8 mouse cellular contexts compared by ENCODE assay signal in the genomic region with DNA sequence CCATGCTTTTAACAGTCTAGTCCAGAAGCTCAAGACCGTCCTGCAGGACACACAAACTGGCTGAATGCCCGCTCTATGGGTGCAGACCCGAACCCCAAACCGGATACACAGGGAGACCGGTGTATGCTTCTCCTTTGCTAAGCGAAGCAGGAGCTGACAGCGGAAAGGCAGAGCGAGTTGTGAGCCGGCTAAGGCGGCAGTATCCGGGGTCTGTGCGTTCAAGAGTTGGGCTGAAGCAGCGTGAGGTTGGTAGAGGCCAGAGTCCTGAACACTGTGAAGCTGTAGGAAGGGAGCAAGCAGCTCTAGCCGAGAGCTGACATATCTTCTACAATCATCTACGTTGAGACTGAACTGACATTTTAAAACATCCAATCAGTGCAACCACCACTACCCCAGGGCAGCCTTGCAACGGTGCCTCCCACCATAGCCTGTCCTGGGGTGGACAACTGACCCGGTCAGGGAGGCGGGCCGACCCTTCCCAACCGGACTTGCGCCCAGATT. TPM values are rescaled to one million over a fixed set of nuclear protein-coding genes. Genes with fewer than 3 reads are reported as not detected.
DNase-seq lines count a peak whose midpoint lies in the region; ATAC-seq and TF ChIP-seq lines count a peak whose summit lies in the region.

No protein-coding gene starts in this region.

- H3K9ac ChIP-seq in neural tube, embryonic 11.5 days (ENCODE audit: low read length), result peak overlapping the region; percentile 74
- peak overlapping the region; percentile 69 for H3K9ac ChIP-seq in forebrain, embryonic 15.5 days (replicated peaks)
- H3K9ac ChIP-seq in midbrain, embryonic 12.5 days (replicated peaks), result peak overlapping the region; percentile 67

- peak; percentile 51 for DNase-seq in adrenal gland, postnatal 14 days
- DNase-seq in adrenal gland, postnatal 25 days, result no peak
- no peak for DNase-seq in neural tube, embryonic 11.5 days (ENCODE audit: low spot score)
- DNase-seq in neural tube, embryonic 10.5 days (ENCODE audit: extremely low spot score, low spot score), result no peak
- no peak for DNase-seq in limb, embryonic 10.5 days (ENCODE audit: low spot score)
- peak; percentile 64 for DNase-seq in thymus, adult 2 months

- H3K4me1 ChIP-seq in neural tube, embryonic 11.5 days (ENCODE audit: control insufficient read depth, insufficient read depth, low read length), result peaks cover 12% of the 10 kb centered on the region; the same call in 1 of the 2 replicates
- peaks cover 14% of the 10 kb centered on the region for H3K4me1 ChIP-seq in forebrain, embryonic 15.5 days
- H3K4me1 ChIP-seq in limb, embryonic 10.5 days, result peaks cover 20% of the 10 kb centered on the region
- H3K4me1 ChIP-seq in midbrain, embryonic 12.5 days, result peaks cover 14% of the 10 kb centered on the region
- H3K4me1 ChIP-seq in thymus, adult 2 months (replicated peaks; ENCODE audit: control insufficient read depth, insufficient read depth, low read length), result peaks cover 4% of the 10 kb centered on the region

- peak overlapping the region; percentile 86 for H3K4me2 ChIP-seq in neural tube, embryonic 11.5 days (ENCODE audit: low read depth)
- peak overlapping the region; percentile 92 for H3K4me2 ChIP-seq in forebrain, embryonic 15.5 days (replicated peaks)
- H3K4me2 ChIP-seq in midbrain, embryonic 12.5 days (replicated peaks), result peak overlapping the region; percentile 74

- peak; percentile 35 for ATAC-seq in neural tube, embryonic 11.5 days (ENCODE audit: insufficient read depth, low FRiP score, low TSS enrichment)
- no peak; the same call in 1 of the 2 replicates for ATAC-seq in forebrain, embryonic 15.5 days (replicated peaks)
- ATAC-seq in midbrain, embryonic 12.5 days (ENCODE audit: low FRiP score, low read depth), result peak; percentile 21

- peak overlapping the region; percentile 60 for H3K4me3 ChIP-seq in neural tube, embryonic 11.5 days (ENCODE audit: low read depth, low read length)
- H3K4me3 ChIP-seq in forebrain, embryonic 15.5 days, result peak overlapping the region; percentile 68
- peak overlapping the region; percentile 77 for H3K4me3 ChIP-seq in limb, embryonic 10.5 days
- H3K4me3 ChIP-seq in midbrain, embryonic 12.5 days, result peak overlapping the region; percentile 65
- peak overlapping the region; percentile 60 for H3K4me3 ChIP-seq in thymus, adult 2 months (ENCODE audit: control insufficient read depth, insufficient read depth, low read length)

- TF ChIP-seq POLR2A in thymus, adult 2 months (IDR thresholded peaks at IDR 0.05; ENCODE audit: control insufficient read depth, extremely low read depth, insufficient read depth, low read length, poor library complexity), result no peak

- peaks cover 6% of the 10 kb centered on the region for H3K36me3 ChIP-seq in neural tube, embryonic 11.5 days (ENCODE audit: control insufficient read depth, insufficient read depth, low read length)
- peaks cover 15% of the 10 kb centered on the region for H3K36me3 ChIP-seq in forebrain, embryonic 15.5 days
- peaks cover 36% of the 10 kb centered on the region for H3K36me3 ChIP-seq in limb, embryonic 10.5 days
- peaks cover 26% of the 10 kb centered on the region for H3K36me3 ChIP-seq in midbrain, embryonic 12.5 days
- H3K36me3 ChIP-seq in thymus, adult 2 months (ENCODE audit: control insufficient read depth, insufficient read depth, low read length), result peaks cover 5% of the 10 kb centered on the region

- H3K27ac ChIP-seq in neural tube, embryonic 11.5 days (ENCODE audit: low read depth, low read length), result peak overlapping the region; percentile 80
- H3K27ac ChIP-seq in forebrain, embryonic 15.5 days (replicated peaks), result peak overlapping the region; percentile 97
- peak overlapping the region; percentile 89 for H3K27ac ChIP-seq in limb, embryonic 10.5 days
- peak overlapping the region; percentile 95 for H3K27ac ChIP-seq in midbrain, embryonic 12.5 days (replicated peaks)
- H3K27ac ChIP-seq in thymus, adult 2 months (ENCODE audit: control insufficient read depth, insufficient read depth, low read length), result peak overlapping the region; percentile 86

- no peaks in the 10 kb centered on the region for H3K9me3 ChIP-seq in neural tube, embryonic 11.5 days (ENCODE audit: control insufficient read depth, low read length)
- H3K9me3 ChIP-seq in forebrain, embryonic 15.5 days, result no peaks in the 10 kb centered on the region
- H3K9me3 ChIP-seq in limb, embryonic 10.5 days (replicated peaks), result no peaks in the 10 kb centered on the region
- H3K9me3 ChIP-seq in midbrain, embryonic 12.5 days, result no peaks in the 10 kb centered on the region

- no peak for TF ChIP-seq CTCF in thymus, adult 2 months (IDR thresholded peaks at IDR 0.05; ENCODE audit: borderline replicate concordance, control insufficient read depth, extremely low read depth, insufficient read depth, low read length, poor library complexity)

- H3K27me3 ChIP-seq in neural tube, embryonic 11.5 days (ENCODE audit: control insufficient read depth, insufficient read depth, low read length), result no peaks in the 10 kb centered on the region
- H3K27me3 ChIP-seq in forebrain, embryonic 15.5 days, result no peaks in the 10 kb centered on the region
- H3K27me3 ChIP-seq in limb, embryonic 10.5 days (ENCODE audit: low read depth, poor library complexity, severe bottlenecking), result no peaks in the 10 kb centered on the region
- no peaks in the 10 kb centered on the region for H3K27me3 ChIP-seq in midbrain, embryonic 12.5 days
- H3K27me3 ChIP-seq in thymus, adult 2 months (ENCODE audit: control insufficient read depth, insufficient read depth, low read length), result no peaks in the 10 kb centered on the region

- WGBS in neural tube, embryonic 11.5 days, result 3% methylated on average over 21 of the region's 21 CpGs
- WGBS in forebrain, embryonic 15.5 days, result 0% methylated on average over 21 of the region's 21 CpGs
- 1% methylated on average over 21 of the region's 21 CpGs for WGBS in limb, embryonic 10.5 days
- under 1% methylated on average over 21 of the region's 21 CpGs for WGBS in midbrain, embryonic 12.5 days
- under 1% methylated on average over 21 of the region's 21 CpGs for WGBS in thymus, adult 2 months

RNA-seq across cellular contexts. Expression of a gene that starts 0.5 kb away (rescaled TPM):
- 8.0 and 9.4 TPM in 2 replicates for total RNA-seq in adrenal gland, postnatal 14 days (2021)
- total RNA-seq in adrenal gland, postnatal 25 days (2021), result 7.7 and 12.2 TPM in 2 replicates
- polyA plus RNA-seq in neural tube, embryonic 11.5 days (2014; fragmentation: Nextera tagmentation; extraction: Ambion mirVana), result 6.5 and 7.0 TPM in 2 replicates
- polyA plus RNA-seq in forebrain, embryonic 15.5 days (2015; fragmentation: Nextera tagmentation; extraction: Ambion mirVana), result 8.5 and 8.8 TPM in 2 replicates
- 6.0 and 8.6 TPM in 2 replicates for polyA plus RNA-seq in limb, embryonic 10.5 days (2016; fragmentation: Nextera tagmentation; extraction: Ambion mirVana)
- 9.2 and 9.7 TPM in 2 replicates for polyA plus RNA-seq in midbrain, embryonic 12.5 days (2016; fragmentation: Nextera tagmentation; extraction: Ambion mirVana)
- polyA plus RNA-seq in thymus, adult 2 months (2012; rRNA removed), result 9.7 and 10.6 TPM in 2 replicates

RNA-seq across cellular contexts. Expression of a gene that starts 42.5 kb away (rescaled TPM):
- total RNA-seq in adrenal gland, postnatal 14 days (2021), result 88.2 and 94.6 TPM in 2 replicates
- 102 and 119 TPM in 2 replicates for total RNA-seq in adrenal gland, postnatal 25 days (2021)
- 137 and 154 TPM in 2 replicates for polyA plus RNA-seq in neural tube, embryonic 11.5 days (2014; fragmentation: Nextera tagmentation; extraction: Ambion mirVana)
- polyA plus RNA-seq in forebrain, embryonic 15.5 days (2015; fragmentation: Nextera tagmentation; extraction: Ambion mirVana), result 101 and 107 TPM in 2 replicates
- polyA plus RNA-seq in limb, embryonic 10.5 days (2016; fragmentation: Nextera tagmentation; extraction: Ambion mirVana), result 161 and 162 TPM in 2 replicates
- polyA plus RNA-seq in midbrain, embryonic 12.5 days (2016; fragmentation: Nextera tagmentation; extraction: Ambion mirVana), result 141 and 147 TPM in 2 replicates
- polyA plus RNA-seq in thymus, adult 2 months (2012; rRNA removed), result 124 and 130 TPM in 2 replicates

RNA-seq across cellular contexts. Expression of a gene that starts 55.9 kb away (rescaled TPM):
- not detected in 2 replicates for total RNA-seq in adrenal gland, postnatal 14 days (2021)
- total RNA-seq in adrenal gland, postnatal 25 days (2021), result not detected in 2 replicates
- 0.59 and 1.2 TPM in 2 replicates for polyA plus RNA-seq in neural tube, embryonic 11.5 days (2014; fragmentation: Nextera tagmentation; extraction: Ambion mirVana)
- not detected in 2 replicates for polyA plus RNA-seq in forebrain, embryonic 15.5 days (2015; fragmentation: Nextera tagmentation; extraction: Ambion mirVana)
- polyA plus RNA-seq in limb, embryonic 10.5 days (2016; fragmentation: Nextera tagmentation; extraction: Ambion mirVana), result not detected in 2 replicates
- 0.25 and 0.29 TPM in 2 replicates for polyA plus RNA-seq in midbrain, embryonic 12.5 days (2016; fragmentation: Nextera tagmentation; extraction: Ambion mirVana)
- 0.10 TPM in 1 of 2 replicates, not detected in the other for polyA plus RNA-seq in thymus, adult 2 months (2012; rRNA removed)

Comparison
In these comparisons a context has a peak if more than half of its experiments do, and no peak if none do; other contexts are left out.
1. DNase-seq: peak in adrenal gland, postnatal 14 days (single experiment) and thymus, adult 2 months (single experiment); none in adrenal gland, postnatal 25 days (single experiment), neural tube, embryonic 11.5 days (single experiment), neural tube, embryonic 10.5 days (single experiment) and limb, embryonic 10.5 days (single experiment).
2. Peak in every context shown above with its lines, with median percentiles within 50 percentile points of each other: H3K27ac ChIP-seq, H3K4me2 ChIP-seq, H3K4me3 ChIP-seq and H3K9ac ChIP-seq.